Mouse (Mus musculus): ENCODE data around the gene Dgki.

The Dgki gene

GRCm38 (mm10) chr6:37291171-37291570 is 8.8 kb downstream of the Dgki start:
- DNase-seq, result no peak

GRCm38 (mm10) chr6:37290691-37291090 is 9.3 kb downstream of the Dgki start:
- DNase-seq, result no peak

- no peak for DNase-seq
Observed at GRCm38 (mm10) chr6:37286134-37286533, 13.8 kb downstream of the Dgki start.

- no peak for DNase-seq
Observed at GRCm38 (mm10) chr6:37284879-37285278, 15.1 kb downstream of the Dgki start.

GRCm38 (mm10) chr6:37283336-37283735 is 16.6 kb downstream of the Dgki start:
- no peak for DNase-seq

GRCm38 (mm10) chr6:37282659-37283058 is 17.3 kb downstream of the Dgki start:
- no peak for DNase-seq

- peak; percentile 49 to 61 for DNase-seq
Observed at GRCm38 (mm10) chr6:37276834-37277715, 22.9 kb downstream of the Dgki start.

- no peak for DNase-seq
Observed at GRCm38 (mm10) chr6:37276181-37276580, 23.8 kb downstream of the Dgki start.

- no peak for DNase-seq
Observed at GRCm38 (mm10) chr6:37270905-37271591, 28.9 kb downstream of the Dgki start.

GRCm38 (mm10) chr6:37268589-37268988 is 31.4 kb downstream of the Dgki start:
- no peak for DNase-seq

GRCm38 (mm10) chr6:37267952-37268351 is 32.0 kb downstream of the Dgki start:
- no peak for DNase-seq

- DNase-seq, result no peak
Observed at GRCm38 (mm10) chr6:37262486-37262885, 37.5 kb downstream of the Dgki start.

GRCm38 (mm10) chr6:37261236-37261852 is 38.6 kb downstream of the Dgki start:
- no peak for DNase-seq

GRCm38 (mm10) chr6:37258662-37259061 is 41.3 kb downstream of the Dgki start:
- DNase-seq, result no peak

GRCm38 (mm10) chr6:37254144-37254543 is 45.8 kb downstream of the Dgki start:
- DNase-seq, result no peak

- DNase-seq, result no peak
Observed at GRCm38 (mm10) chr6:37252536-37252935, 47.4 kb downstream of the Dgki start.

GRCm38 (mm10) chr6:37250671-37251070 is 49.3 kb downstream of the Dgki start:
- DNase-seq, result no peak

- DNase-seq, result no peak
Observed at GRCm38 (mm10) chr6:37245757-37246156, 54.2 kb downstream of the Dgki start.

- DNase-seq, result no peak
Observed at GRCm38 (mm10) chr6:37244074-37244473, 55.9 kb downstream of the Dgki start.

GRCm38 (mm10) chr6:37242769-37243121 is 57.2 kb downstream of the Dgki start:
- DNase-seq, result no peak

GRCm38 (mm10) chr6:37242100-37242768 is 57.8 kb downstream of the Dgki start:
- DNase-seq, result no peak

- DNase-seq, result no peak
Observed at GRCm38 (mm10) chr6:37241434-37241833, 58.5 kb downstream of the Dgki start.

- DNase-seq, result no peak
Observed at GRCm38 (mm10) chr6:37240140-37240539, 59.8 kb downstream of the Dgki start.

Data from cerebellum, adult 18-20 months (tissue).